Mouse (Mus musculus): ENCODE data around the gene Hapln3. TPM values are rescaled to one million over a fixed set of nuclear protein-coding genes. Genes with fewer than 3 reads are reported as not detected.

Gene Hapln3
- 2.9 TPM in 2 replicates for polyA plus RNA-seq (2014; fragmentation: Nextera tagmentation; extraction: Ambion mirVana)

- 0 out of 2 replicates have a peak, but pooled peaks have one; percentile 8 for ATAC-seq (replicated peaks; ENCODE audit: low FRiP score, low TSS enrichment, low read depth)
- Histone ChIP-seq H3K27me3 (replicated peaks; ENCODE audit: control insufficient read depth, insufficient read depth, low read length) (0 out of 2 replicates have a peak, but pooled peaks cover 3% of the 10 kb centered on the region), H3K9ac (ENCODE audit: low read length) (peak within 1 kb of the TSS; percentile 23; the same call in 1 of the 2 replicates)
These were observed at the start of gene Hapln3 for GRCm38 (mm10) chr7:79130843-79131444. Gene Hapln3, minus strand, starts transcription at chr7:79131018.

GRCm38 (mm10) chr7:79173800-79174199 is 43.0 kb upstream of the Hapln3 start:
- H3K27me3 ChIP-seq (replicated peaks; ENCODE audit: control insufficient read depth, insufficient read depth, low read length) = no peaks in the 10 kb centered on the region
- H3K4me1 ChIP-seq (replicated peaks; ENCODE audit: control insufficient read depth, insufficient read depth, low read length) = no peaks in the 10 kb centered on the region
- H3K36me3 ChIP-seq (ENCODE audit: control insufficient read depth, insufficient read depth, low read length) = no peaks in the 10 kb centered on the region
- H3K27ac ChIP-seq (ENCODE audit: low read depth) = no peak overlapping the region
- no peaks in the 10 kb centered on the region for H3K9me3 ChIP-seq (ENCODE audit: control insufficient read depth, low read length)
- H3K9ac ChIP-seq (ENCODE audit: low read length) = no peak overlapping the region
- H3K4me3 ChIP-seq (ENCODE audit: low read depth, low read length) = no peak overlapping the region
- H3K4me2 ChIP-seq (ENCODE audit: low read length) = no peak overlapping the region
- ATAC-seq (replicated peaks; ENCODE audit: low FRiP score, low TSS enrichment, low read depth) (no peak), DNase-seq (ENCODE audit: low spot score) (no peak)
- WGBS = 59% methylated on average over 3 of the region's 3 CpGs

More at GRCm38 (mm10) chr7:79130843-79131444, at the start of gene Hapln3:
- Histone ChIP-seq H3K4me3 (ENCODE audit: low read depth, low read length) (peak within 1 kb of the TSS; percentile 33), H3K27ac (ENCODE audit: low read depth) (no peak within 1 kb of the TSS), H3K9me3 (ENCODE audit: control insufficient read depth, low read length) (no peaks in the 10 kb centered on the region), H3K4me2 (ENCODE audit: low read length) (peak within 1 kb of the TSS; percentile 51), H3K36me3 (ENCODE audit: control insufficient read depth, insufficient read depth, low read length) (peaks cover 24% of the 10 kb centered on the region), H3K4me1 (replicated peaks; ENCODE audit: control insufficient read depth, insufficient read depth, low read length) (peaks cover 5% of the 10 kb centered on the region)
- 3% methylated on average over 19 of the region's 19 CpGs for WGBS
- DNase-seq (ENCODE audit: low spot score) = peak; percentile 64

- H3K9ac ChIP-seq (ENCODE audit: low read length) = no peak overlapping the region
- DNase-seq (ENCODE audit: low spot score) = no peak
- WGBS = 68% methylated on average over 1 of the region's 1 CpGs
- no peak for ATAC-seq (replicated peaks; ENCODE audit: low FRiP score, low TSS enrichment, low read depth)
- H3K27me3 ChIP-seq (replicated peaks; ENCODE audit: control insufficient read depth, insufficient read depth, low read length) = no peaks in the 10 kb centered on the region
- no peaks in the 10 kb centered on the region for H3K36me3 ChIP-seq (ENCODE audit: control insufficient read depth, insufficient read depth, low read length)
- H3K4me3 ChIP-seq (ENCODE audit: low read depth, low read length) = no peak overlapping the region
- H3K4me2 ChIP-seq (ENCODE audit: low read length) = no peak overlapping the region
- no peaks in the 10 kb centered on the region for H3K9me3 ChIP-seq (ENCODE audit: control insufficient read depth, low read length)
- no peak overlapping the region for H3K27ac ChIP-seq (ENCODE audit: low read depth)
- no peaks in the 10 kb centered on the region for H3K4me1 ChIP-seq (replicated peaks; ENCODE audit: control insufficient read depth, insufficient read depth, low read length)
These were observed 41.0 kb upstream of the Hapln3 start for GRCm38 (mm10) chr7:79171782-79172181.

- DNase-seq (ENCODE audit: low spot score) (no peak), ATAC-seq (replicated peaks; ENCODE audit: low FRiP score, low TSS enrichment, low read depth) (no peak)
- H3K4me1 ChIP-seq (replicated peaks; ENCODE audit: control insufficient read depth, insufficient read depth, low read length) = no peaks in the 10 kb centered on the region
- no peak overlapping the region for H3K27ac ChIP-seq (ENCODE audit: low read depth)
- no peak overlapping the region for H3K4me2 ChIP-seq (ENCODE audit: low read length)
- 86% methylated on average over 14 of the region's 14 CpGs for WGBS
- H3K9me3 ChIP-seq (ENCODE audit: control insufficient read depth, low read length) = no peaks in the 10 kb centered on the region
- no peak overlapping the region for H3K4me3 ChIP-seq (ENCODE audit: low read depth, low read length)
- H3K9ac ChIP-seq (ENCODE audit: low read length) = no peak overlapping the region
- H3K27me3 ChIP-seq (replicated peaks; ENCODE audit: control insufficient read depth, insufficient read depth, low read length) = no peaks in the 10 kb centered on the region
- H3K36me3 ChIP-seq (ENCODE audit: control insufficient read depth, insufficient read depth, low read length) = no peaks in the 10 kb centered on the region
These were observed 36.3 kb upstream of the Hapln3 start for GRCm38 (mm10) chr7:79167006-79167562.

GRCm38 (mm10) chr7:79159406-79159805 is 28.6 kb upstream of the Hapln3 start:
- Histone ChIP-seq H3K27ac (ENCODE audit: low read depth) (no peak overlapping the region), H3K4me1 (replicated peaks; ENCODE audit: control insufficient read depth, insufficient read depth, low read length) (no peaks in the 10 kb centered on the region), H3K4me2 (ENCODE audit: low read length) (no peak overlapping the region), H3K36me3 (ENCODE audit: control insufficient read depth, insufficient read depth, low read length) (no peaks in the 10 kb centered on the region), H3K27me3 (replicated peaks; ENCODE audit: control insufficient read depth, insufficient read depth, low read length) (no peaks in the 10 kb centered on the region), H3K9ac (ENCODE audit: low read length) (no peak overlapping the region), H3K4me3 (ENCODE audit: low read depth, low read length) (no peak overlapping the region), H3K9me3 (ENCODE audit: control insufficient read depth, low read length) (no peaks in the 10 kb centered on the region)
- 68% methylated on average over 1 of the region's 1 CpGs for WGBS
- ATAC-seq (replicated peaks; ENCODE audit: low FRiP score, low TSS enrichment, low read depth) (no peak), DNase-seq (ENCODE audit: low spot score) (no peak)

GRCm38 (mm10) chr7:79149522-79149921 is 18.7 kb upstream of the Hapln3 start:
- 55% methylated on average over 6 of the region's 6 CpGs for WGBS
- Histone ChIP-seq H3K9ac (ENCODE audit: low read length) (no peak overlapping the region), H3K9me3 (ENCODE audit: control insufficient read depth, low read length) (no peaks in the 10 kb centered on the region), H3K4me3 (ENCODE audit: low read depth, low read length) (no peak overlapping the region), H3K4me2 (ENCODE audit: low read length) (no peak overlapping the region), H3K27ac (ENCODE audit: low read depth) (no peak overlapping the region), H3K27me3 (replicated peaks; ENCODE audit: control insufficient read depth, insufficient read depth, low read length) (no peaks in the 10 kb centered on the region), H3K4me1 (replicated peaks; ENCODE audit: control insufficient read depth, insufficient read depth, low read length) (peaks cover 16% of the 10 kb centered on the region), H3K36me3 (ENCODE audit: control insufficient read depth, insufficient read depth, low read length) (peaks cover 9% of the 10 kb centered on the region)
- no peak for DNase-seq (ENCODE audit: low spot score)
- no peak for ATAC-seq (replicated peaks; ENCODE audit: low FRiP score, low TSS enrichment, low read depth)

GRCm38 (mm10) chr7:79148711-79149266 is 18.0 kb upstream of the Hapln3 start, which contains the start of gene Mfge8:
Gene Mfge8, minus strand, starts transcription at chr7:79149060.
- no peaks in the 10 kb centered on the region for H3K27me3 ChIP-seq (replicated peaks; ENCODE audit: control insufficient read depth, insufficient read depth, low read length)
- no peaks in the 10 kb centered on the region for H3K9me3 ChIP-seq (ENCODE audit: control insufficient read depth, low read length)
- peak within 1 kb of the TSS; percentile 59; the same call in 1 of the 2 replicates for H3K27ac ChIP-seq (ENCODE audit: low read depth)
- DNase-seq (ENCODE audit: low spot score) = peak; percentile 94
- peak within 1 kb of the TSS; percentile 80 for H3K4me2 ChIP-seq (ENCODE audit: low read length)
- H3K4me1 ChIP-seq (replicated peaks; ENCODE audit: control insufficient read depth, insufficient read depth, low read length) = peaks cover 16% of the 10 kb centered on the region
- peak within 1 kb of the TSS; percentile 77 for H3K4me3 ChIP-seq (ENCODE audit: low read depth, low read length)
- under 1% methylated on average over 39 of the region's 39 CpGs for WGBS
- ATAC-seq (replicated peaks; ENCODE audit: low FRiP score, low TSS enrichment, low read depth) = peak; percentile 94
- peak within 1 kb of the TSS; percentile 70 for H3K9ac ChIP-seq (ENCODE audit: low read length)
- peaks cover 17% of the 10 kb centered on the region for H3K36me3 ChIP-seq (ENCODE audit: control insufficient read depth, insufficient read depth, low read length)

- Histone ChIP-seq H3K36me3 (ENCODE audit: control insufficient read depth, insufficient read depth, low read length) (peaks cover 23% of the 10 kb centered on the region), H3K9ac (ENCODE audit: low read length) (peak overlapping the region; percentile 70), H3K4me3 (ENCODE audit: low read depth, low read length) (peak overlapping the region; percentile 77), H3K9me3 (ENCODE audit: control insufficient read depth, low read length) (no peaks in the 10 kb centered on the region), H3K27ac (ENCODE audit: low read depth) (peak overlapping the region; percentile 59; the same call in 1 of the 2 replicates), H3K4me1 (replicated peaks; ENCODE audit: control insufficient read depth, insufficient read depth, low read length) (peaks cover 16% of the 10 kb centered on the region), H3K27me3 (replicated peaks; ENCODE audit: control insufficient read depth, insufficient read depth, low read length) (no peaks in the 10 kb centered on the region), H3K4me2 (ENCODE audit: low read length) (peak overlapping the region; percentile 80)
- DNase-seq (ENCODE audit: low spot score) = peak; percentile 66
- WGBS = under 1% methylated on average over 20 of the region's 20 CpGs
- ATAC-seq (replicated peaks; ENCODE audit: low FRiP score, low TSS enrichment, low read depth) = no peak
These were observed 17.3 kb upstream of the Hapln3 start for GRCm38 (mm10) chr7:79147931-79148653.

Data from intestine, embryonic 14.5 days (tissue).